ENCODE assay signal across 26 mouse cellular contexts in genomic region chr2:132243370-132243769, GRCm38 (mm10).
"Had no signal": no experiment of that assay in that cellular context is flagged by ENCODE, and none has a peak within 500 bp of the region (broad histone marks: within the 10 kb centered on the region; RNA-seq: fewer than 3 reads in every experiment).

No protein-coding gene starts in this region.

- H3K9ac ChIP-seq: heart, embryonic 13.5 days; heart, embryonic 15.5 days; hindbrain, embryonic 13.5 days; hindbrain, embryonic 15.5 days; limb, embryonic 13.5 days; limb, embryonic 15.5 days; liver, embryonic 12.5 days had no signal

- H3K9me3 ChIP-seq: heart, embryonic 13.5 days; heart, embryonic 15.5 days; hindbrain, embryonic 13.5 days; hindbrain, embryonic 15.5 days; limb, embryonic 13.5 days; limb, embryonic 15.5 days; liver, embryonic 12.5 days had no signal

- H3K27ac ChIP-seq: gastrocnemius, adult 2 months; heart, adult 2 months; heart, embryonic 13.5 days; heart, embryonic 15.5 days; hindbrain, embryonic 13.5 days; hindbrain, embryonic 15.5 days; hindbrain, postnatal 0 days; layer of hippocampus, adult 2 months; left cerebral cortex, adult 2 months; limb, embryonic 13.5 days; limb, embryonic 15.5 days; liver, embryonic 12.5 days had no signal

- H3K4me3 ChIP-seq: gastrocnemius, adult 2 months; heart, adult 2 months; heart, embryonic 13.5 days; heart, embryonic 15.5 days; hindbrain, embryonic 13.5 days; hindbrain, embryonic 15.5 days; layer of hippocampus, adult 2 months; left cerebral cortex, adult 2 months; limb, embryonic 13.5 days; limb, embryonic 15.5 days; liver, embryonic 12.5 days had no signal

- DNase-seq: gastrocnemius, adult 2 months; gastrocnemius, postnatal 10 days; gastrocnemius, postnatal 25 days; heart, adult 11 months; heart, adult 2 months; heart, postnatal 14 days; heart, postnatal 36 days; kidney, adult 11 months; kidney, adult 2 months; kidney, adult 9 months; kidney, postnatal 10 days; kidney, postnatal 25 days; kidney, postnatal 4 days; left cerebral cortex, postnatal 4 days had no signal

- H3K4me2 ChIP-seq: heart, embryonic 11.5 days; heart, embryonic 13.5 days; heart, embryonic 15.5 days; hindbrain, embryonic 13.5 days; hindbrain, embryonic 15.5 days; limb, embryonic 13.5 days; limb, embryonic 15.5 days; liver, embryonic 12.5 days had no signal

- H3K27me3 ChIP-seq: heart, embryonic 13.5 days; heart, embryonic 15.5 days; hindbrain, embryonic 13.5 days; hindbrain, embryonic 15.5 days; limb, embryonic 13.5 days; limb, embryonic 15.5 days; liver, embryonic 12.5 days had no signal

- ATAC-seq: hindbrain, postnatal 0 days; intestine, embryonic 16.5 days; liver, embryonic 12.5 days had no signal
